Mouse (Mus musculus) cerebellum, postnatal 25 days (tissue): ENCODE measurements around the gene Gm21974.
A peak's percentile ranks its signal among the peaks of the same experiment; 100 is the strongest.
"Not testable (repeated sequence)": the region's sequence is repeated elsewhere in the genome, so short reads cannot be mapped to it uniquely, and the experiment has no call there.

Experiments used
- DNase-seq, 2 experiments: peaks; one replicate each; pipeline ENCODE4 v3.0.0; 2021; ENCODE audit warnings: mixed read lengths in 2 of 2

The Gm21974 gene

GRCm38 (mm10) chr7:127875627-127876001 is 19.6 kb downstream of the Gm21974 start:
- peak; percentile 100 for DNase-seq

GRCm38 (mm10) chr7:127874812-127875626 is 20.2 kb downstream of the Gm21974 start:
- DNase-seq, result no peak

DNA sequence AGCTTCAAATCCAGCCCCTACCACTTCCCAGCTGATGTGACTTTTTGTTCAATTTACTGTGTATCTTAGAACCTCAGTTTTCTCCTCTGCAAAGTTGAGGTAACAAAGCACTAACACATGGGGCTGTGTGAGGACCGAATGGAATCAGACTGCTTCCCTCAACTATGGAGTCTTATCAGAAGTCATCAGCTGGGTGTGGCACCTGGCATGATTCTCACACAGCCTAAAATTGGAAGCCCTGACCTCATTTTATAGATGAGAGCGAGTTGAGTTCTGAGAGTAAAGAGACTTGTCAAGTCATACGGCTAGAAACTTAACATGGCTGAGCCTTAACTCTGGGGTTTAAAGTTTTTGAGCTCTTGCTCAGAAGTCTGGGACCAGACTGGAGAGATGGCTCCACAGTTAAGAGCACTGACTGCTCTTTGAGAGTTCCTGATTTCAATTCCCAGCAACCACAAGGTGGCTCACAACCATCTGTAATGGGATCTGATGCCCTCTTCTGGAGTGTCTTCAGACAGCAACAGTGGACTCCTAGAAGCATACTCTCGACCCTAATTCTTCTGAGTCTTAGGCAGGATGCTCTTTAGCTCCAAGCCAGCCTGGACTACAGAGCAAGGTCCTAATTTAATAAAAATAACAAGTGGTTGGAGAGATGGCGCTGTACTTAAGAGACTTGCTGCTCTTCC is 25.0 kb downstream of the Gm21974 start:
- DNase-seq, result no peak

DNA sequence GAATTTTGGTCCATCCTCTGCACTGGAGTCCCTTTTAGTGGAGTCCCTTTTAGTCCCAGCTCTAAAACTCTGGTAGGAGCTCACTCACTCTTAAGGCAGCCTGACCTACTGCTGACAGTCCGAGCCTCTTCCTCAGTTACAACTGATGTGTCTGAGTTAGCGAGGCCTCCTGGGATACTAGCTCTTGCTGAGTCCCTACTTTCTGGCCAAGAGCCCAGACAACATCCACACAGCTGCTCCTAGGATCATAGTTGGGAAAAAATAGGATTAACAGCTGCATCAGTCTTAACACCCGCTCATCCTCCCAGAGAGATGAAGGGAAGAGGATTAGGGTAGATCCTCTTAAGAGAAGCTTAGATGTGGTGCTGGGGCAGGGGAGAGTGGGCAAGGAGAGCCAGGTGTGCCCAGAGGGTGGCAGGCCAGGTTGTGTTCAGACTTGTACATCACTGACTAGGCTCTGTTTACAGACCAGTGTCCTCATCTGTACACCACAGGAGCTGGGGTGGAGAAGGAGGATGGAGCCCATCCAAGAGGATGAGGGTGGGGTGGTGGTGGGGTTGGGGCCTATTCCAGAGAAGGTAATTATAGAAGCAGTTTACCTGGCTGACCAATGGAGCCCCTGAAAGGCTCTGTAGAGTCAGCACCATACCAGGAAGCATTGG is 26.0 kb downstream of the Gm21974 start:
- DNase-seq, result no peak

- no peak for DNase-seq
Observed at GRCm38 (mm10) chr7:127867641-127868040, 27.6 kb downstream of the Gm21974 start.

GRCm38 (mm10) chr7:127866434-127866833 is 28.8 kb downstream of the Gm21974 start:
- DNase-seq, result no peak

DNA sequence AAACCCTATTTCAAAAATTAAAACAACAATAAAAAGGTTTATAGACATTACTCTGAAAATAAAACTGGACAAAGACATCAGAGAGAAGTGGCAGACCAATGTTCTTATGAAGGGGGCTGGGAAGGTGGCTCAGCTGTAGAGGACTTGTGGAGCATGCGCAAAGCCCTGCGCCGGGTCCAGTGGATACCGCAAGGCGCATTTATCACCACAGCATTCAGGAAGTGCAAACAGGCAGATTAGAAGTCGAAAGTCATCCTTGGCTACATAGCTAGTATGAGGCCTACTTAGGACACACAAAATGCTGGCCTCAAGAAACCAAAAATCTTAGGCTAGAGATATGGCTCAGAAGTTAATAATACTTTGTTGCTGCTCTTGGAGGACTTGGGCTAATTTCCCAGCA is 37.0 kb downstream of the Gm21974 start:
- DNase-seq, result no peak

GRCm38 (mm10) chr7:127850906-127851305 is 44.3 kb downstream of the Gm21974 start:
- DNase-seq, result no peak

DNA sequence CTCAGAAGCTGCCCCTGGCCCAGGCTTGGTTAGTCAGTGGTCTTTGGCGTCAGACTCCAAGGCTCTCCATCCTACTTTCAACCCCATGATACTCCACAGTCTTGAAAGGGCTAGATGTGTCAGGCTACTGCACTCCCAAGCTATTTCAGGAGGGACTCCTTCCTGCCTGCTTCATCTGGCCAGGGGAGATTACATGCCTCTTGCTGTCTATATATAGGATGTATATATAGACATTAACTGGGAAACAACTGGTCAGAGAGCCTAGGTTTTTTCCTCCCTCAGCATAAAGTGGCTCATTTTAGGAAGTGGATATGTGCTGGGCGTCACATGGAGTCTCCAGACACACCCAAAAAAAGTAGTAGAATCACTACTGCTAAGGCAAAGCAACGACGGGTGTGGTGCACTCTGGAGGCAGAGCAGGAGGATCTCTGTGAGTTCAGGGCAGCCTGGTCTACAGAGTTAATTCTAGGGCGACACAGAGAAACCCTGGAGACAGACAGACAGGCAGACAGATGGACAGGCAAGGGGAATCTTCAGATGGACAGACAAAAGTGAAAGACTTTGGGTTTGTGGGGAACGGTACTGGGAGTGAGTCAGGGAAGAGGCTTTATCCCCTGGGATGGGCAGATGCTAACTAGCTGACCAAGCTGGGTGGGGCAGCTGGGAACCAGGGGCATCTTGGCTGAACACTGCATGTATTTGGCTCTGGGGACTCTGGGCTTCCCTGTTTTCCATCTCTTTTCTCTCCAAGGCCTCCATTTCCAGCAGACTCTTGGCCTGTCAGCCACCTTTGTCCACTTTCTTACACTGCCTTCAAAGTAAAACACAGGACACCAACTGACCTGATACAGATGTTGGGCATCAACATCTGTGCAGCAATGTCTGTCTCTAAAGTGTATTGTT is 45.0 kb downstream of the Gm21974 start:
- DNase-seq, result no peak

DNA sequence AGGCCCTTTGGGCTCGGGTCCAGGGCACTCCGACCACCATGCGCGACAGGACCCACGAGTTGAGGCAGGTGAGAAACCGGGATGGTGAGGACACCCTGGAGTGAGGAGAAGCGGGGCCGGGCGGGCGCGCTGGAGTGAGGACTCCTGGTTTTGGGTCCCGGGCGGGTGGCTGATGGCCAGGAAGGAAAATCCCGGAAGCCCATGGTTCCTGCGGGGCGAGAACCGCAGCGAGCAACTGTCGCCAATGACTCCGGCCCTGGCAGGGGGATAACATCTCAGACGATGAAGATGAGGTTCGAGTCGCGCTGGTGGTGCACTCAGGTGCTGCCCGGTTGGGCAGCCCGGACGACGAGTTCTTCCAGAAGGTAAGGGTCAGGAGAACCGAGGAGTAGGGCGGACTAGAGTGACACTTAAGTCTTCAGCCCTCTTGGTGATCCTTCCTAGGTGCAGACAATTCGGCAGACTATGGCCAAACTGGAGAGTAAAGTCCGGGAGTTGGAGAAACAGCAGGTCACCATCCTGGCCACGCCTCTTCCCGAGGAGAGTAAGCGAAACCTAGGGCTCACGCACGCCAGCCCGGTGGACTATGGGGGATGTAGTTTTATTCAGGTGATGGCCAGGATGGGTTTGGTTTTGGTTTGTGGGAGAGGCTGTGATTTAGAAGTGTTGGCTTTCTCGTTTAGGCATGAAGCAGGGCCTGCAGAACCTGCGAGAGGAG is 53.1 kb downstream of the Gm21974 start:
- DNase-seq, result peak; percentile 86 to 90

GRCm38 (mm10) chr7:127841340-127842000 is 53.8 kb downstream of the Gm21974 start:
- DNase-seq, result peak; percentile 94 to 96

DNA sequence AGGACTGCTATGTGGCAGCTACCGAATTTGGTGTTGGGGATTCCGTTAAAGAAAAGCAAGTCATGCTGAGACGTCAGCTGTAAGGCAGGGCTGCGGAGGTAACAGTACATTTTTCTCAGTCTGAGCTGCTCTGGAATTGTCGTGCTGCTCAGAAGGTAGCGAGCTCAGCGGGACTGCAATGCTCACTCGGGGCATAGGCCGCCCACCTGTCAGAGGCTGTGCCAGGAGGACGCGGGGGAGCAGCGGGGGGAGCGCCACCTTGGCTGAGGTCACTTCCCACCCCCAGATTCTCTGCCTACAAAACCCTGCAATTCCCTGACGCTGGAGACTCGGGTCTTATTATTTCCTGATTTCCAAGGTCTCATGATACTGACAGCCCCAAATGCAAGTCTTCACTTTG is 54.4 kb downstream of the Gm21974 start:
- DNase-seq, result peak; percentile 86 to 88

GRCm38 (mm10) chr7:127840031-127840430 is 55.2 kb downstream of the Gm21974 start:
- not testable (repeated sequence) for DNase-seq

DNA sequence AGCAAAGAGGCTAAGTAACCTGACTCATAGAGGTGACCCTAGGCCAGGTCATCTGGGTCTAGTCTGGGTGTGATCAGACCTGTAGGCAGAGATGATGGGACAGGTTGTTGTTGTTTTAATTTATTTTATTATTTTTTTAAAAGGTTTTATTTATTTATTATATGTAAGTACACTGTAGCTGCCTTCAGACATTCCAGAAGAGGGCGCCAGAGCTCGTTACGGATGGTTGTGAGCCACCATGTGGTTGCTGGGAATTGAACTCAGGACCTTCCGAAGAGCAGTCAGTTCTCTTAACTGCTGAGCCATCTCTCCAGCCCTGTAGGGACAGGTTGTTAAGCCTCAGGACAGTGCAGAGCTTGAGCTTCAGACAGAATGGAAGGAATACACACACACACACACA is 57.4 kb downstream of the Gm21974 start:
- peak in 1 of 2 experiments; percentile 55 for DNase-seq

GRCm38 (mm10) chr7:127837473-127837872 is 57.8 kb downstream of the Gm21974 start:
- peak; percentile 72 to 73 for DNase-seq
